Mouse (Mus musculus) kidney, postnatal 0 days (tissue): Measurements from ENCODE around the gene Gm20696. TPM values are rescaled to one million over a fixed set of nuclear protein-coding genes. Genes with fewer than 3 reads are reported as not detected.

Source experiments
- ATAC-seq: fragments of 200-750 bp; cut with Nextera tagmentation; replicated peaks from 2 replicates; pipeline ENCODE4 v1.8.0; 2017; ENCODE audit warnings: low read depth, moderate number of reproducible peaks, moderate TSS enrichment, moderate library complexity; ENCODE audit not compliant: low FRiP score
- DNase-seq: peaks from one replicate; pipeline ENCODE4 v3.0.0-alpha.2; 2016; ENCODE audit warnings: low spot score
- H3K27ac ChIP-seq: fragments of 300-500 bp; sonication (generic); 2 replicates; pipeline ENCODE4 v1.5.1; 2014; ENCODE audit warnings: mild to moderate bottlenecking
- H3K27me3 ChIP-seq: fragments of 300-500 bp; sonication (generic); 2 replicates; pipeline ENCODE4 v1.6.1; 2014; ENCODE audit warnings: low read length, mixed read lengths; ENCODE audit not compliant: insufficient read depth
- H3K36me3 ChIP-seq: fragments of 300-500 bp; sonication (generic); 2 replicates; pipeline ENCODE4 v1.6.1; 2014; ENCODE audit warnings: low read length, mixed read lengths; ENCODE audit not compliant: insufficient read depth
- H3K4me1 ChIP-seq: fragments of 300-500 bp; sonication (generic); replicated peaks from 2 replicates; pipeline ENCODE4 v1.6.1; 2014; ENCODE audit warnings: antibody characterized with exemption, low read length, mixed read lengths; ENCODE audit not compliant: insufficient read depth
- H3K4me2 ChIP-seq: fragments of 300-500 bp; sonication (generic); 2 replicates; pipeline ENCODE4 v1.6.1; 2014; ENCODE audit warnings: mild to moderate bottlenecking, low read length, moderate library complexity, mixed read lengths
- H3K4me3 ChIP-seq: fragments of 300-500 bp; sonication (generic); replicated peaks from 2 replicates; pipeline ENCODE4 v1.5.1; 2014; ENCODE audit warnings: low read depth, low read length
- H3K9ac ChIP-seq: fragments of 300-500 bp; sonication (generic); 2 replicates; pipeline ENCODE4 v1.6.1; 2014; ENCODE audit warnings: low read depth, low read length
- H3K9me3 ChIP-seq: fragments of 300-500 bp; sonication (generic); replicated peaks from 2 replicates; pipeline ENCODE4 v1.6.1; 2016; ENCODE audit warnings: low read length, inconsistent platforms, mixed read lengths
- CTCF ChIP-seq: IDR thresholded peaks from 2 replicates; pipeline ENCODE4 v1.5.1; 2016; ENCODE audit warnings: antibody characterized with exemption, low read depth, mild to moderate bottlenecking, moderate library complexity
- WGBS: fragments of 180-500 bp; shearing (Covaris S2); extraction: QIAGEN DNeasy Blood & Tissue Kit; methylation state at CpG from one replicate; pipeline ENCODE4 v1.1.7; 2014; 5-methylcytosine and 5-hydroxymethylcytosine counted together
- polyA plus RNA-seq: library from polyadenylated mRNA; unstranded; fragments of >200 nt; fragmentation: Nextera tagmentation; extraction: Ambion mirVana; gene quantifications from 2 replicates; pipeline ENCODE4 v1.2.1, GENCODE M21; 2015

The Gm20696 gene
- polyA plus RNA-seq, 1 experiment from 2014 or later: 1.7 TPM

DNA sequence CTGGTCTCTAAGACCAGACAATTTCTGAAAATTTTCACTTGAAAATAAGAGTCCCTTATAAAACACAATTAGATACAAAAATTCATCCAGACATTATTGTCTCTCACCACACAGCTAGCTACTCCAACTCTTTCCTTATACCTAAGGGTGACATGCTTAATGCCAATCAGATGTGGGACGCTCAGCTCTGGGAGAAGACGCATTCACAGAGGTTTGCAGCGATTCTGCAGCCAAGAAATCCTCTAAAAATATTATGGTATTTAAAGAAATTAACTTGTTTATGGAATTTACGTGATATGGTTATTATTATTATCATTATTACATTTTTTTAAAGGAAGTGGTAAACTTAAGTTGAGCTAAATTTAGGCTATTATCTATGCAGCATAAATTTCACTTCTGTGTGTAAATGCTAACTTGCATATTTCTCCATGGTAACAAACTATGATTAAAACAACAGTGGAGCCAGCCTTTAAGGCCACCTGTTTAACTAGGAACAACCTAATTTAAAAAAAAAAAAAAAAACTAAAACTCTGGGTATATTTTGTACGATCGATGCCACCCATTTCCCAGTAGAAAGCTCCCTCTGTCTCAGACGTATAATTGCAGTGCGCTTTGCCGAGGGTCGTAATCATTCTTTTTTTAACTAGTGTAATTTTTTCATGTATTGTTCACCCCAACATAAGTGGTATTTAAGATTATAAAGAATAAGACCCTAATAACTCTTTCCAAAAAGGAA is 326.4 kb downstream of the Gm20696 start:
- Histone ChIP-seq H3K4me3 (no peak overlapping the region), H3K4me1 (peaks cover 15% of the 10 kb centered on the region; the same call in 1 of the 2 replicates), H3K27ac (no peak overlapping the region), H3K36me3 (no peaks in the 10 kb centered on the region), H3K9me3 (no peaks in the 10 kb centered on the region), H3K27me3 (no peaks in the 10 kb centered on the region), H3K9ac (no peak overlapping the region), H3K4me2 (no peak overlapping the region)
- ATAC-seq: no peak
- WGBS: 89% methylated on average over 10 of the region's 10 CpGs
- TF ChIP-seq CTCF: no peak
- DNase-seq: no peak

DNA sequence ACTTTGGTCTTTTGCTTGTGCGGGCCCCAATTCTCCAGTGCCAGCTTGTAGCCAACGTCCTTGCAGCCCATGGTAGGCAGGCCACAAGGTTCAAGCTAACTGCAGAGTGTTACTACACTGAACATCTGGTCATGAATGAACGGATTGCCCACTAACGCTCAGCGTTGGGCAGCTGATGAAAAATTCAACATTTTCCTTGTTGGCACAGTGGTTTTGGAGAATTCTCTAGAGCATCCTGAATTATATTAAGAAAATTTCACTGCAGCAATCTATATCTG is 327.3 kb downstream of the Gm20696 start:
- no peak for ATAC-seq

DNA sequence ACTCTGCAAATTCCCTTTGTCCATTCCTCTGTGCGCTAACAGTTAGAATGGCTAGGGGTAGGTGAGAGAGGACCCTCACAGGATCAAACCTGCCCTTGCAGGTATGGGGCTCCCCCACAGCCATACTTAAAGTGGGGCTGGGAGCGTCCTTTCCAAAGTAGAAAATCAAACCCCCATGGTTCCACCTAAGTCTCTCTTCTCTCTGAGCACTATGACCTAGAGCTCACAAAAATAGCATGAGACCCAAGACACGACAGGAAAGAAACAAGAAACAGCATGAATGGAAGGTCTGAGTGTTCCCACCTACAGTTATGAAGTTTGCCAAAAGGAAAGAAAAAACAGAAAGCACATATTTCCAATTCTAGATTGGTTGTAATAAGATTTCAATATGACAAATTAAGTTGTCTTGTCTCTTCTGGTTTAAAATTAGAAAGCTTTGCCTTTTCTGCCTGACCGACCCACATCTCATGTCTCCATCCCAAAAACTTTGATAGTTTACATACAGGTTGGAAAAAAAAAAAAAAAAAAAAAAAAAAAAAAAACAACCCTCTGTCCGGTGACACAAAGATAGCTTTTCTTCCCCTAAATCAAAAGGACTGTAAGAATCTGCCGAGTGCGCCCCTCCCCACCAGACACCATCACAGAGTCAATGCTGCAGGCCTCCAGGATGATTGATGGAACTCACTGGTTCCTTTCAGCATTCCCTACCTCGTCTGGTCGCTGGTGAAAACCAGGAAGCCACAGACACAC is 327.8 kb downstream of the Gm20696 start:
- Histone ChIP-seq H3K4me2 (no peak overlapping the region), H3K36me3 (no peaks in the 10 kb centered on the region), H3K27ac (no peak overlapping the region), H3K27me3 (no peaks in the 10 kb centered on the region), H3K9me3 (no peaks in the 10 kb centered on the region), H3K4me1 (peaks cover 15% of the 10 kb centered on the region; the same call in 1 of the 2 replicates), H3K9ac (no peak overlapping the region), H3K4me3 (no peak overlapping the region)
- no peak for ATAC-seq
- no peak for DNase-seq
- no peak for TF ChIP-seq CTCF
- WGBS: 41% methylated on average over 9 of the region's 9 CpGs

More for the DNA sequence above, 327.3 kb downstream of the Gm20696 start:
- no peak overlapping the region for H3K4me2 ChIP-seq
- 33% methylated on average over 5 of the region's 5 CpGs for whole genome bisulfite sequencing
- TF ChIP-seq CTCF: no peak
- no peaks in the 10 kb centered on the region for H3K9me3 ChIP-seq
- no peak overlapping the region for H3K9ac ChIP-seq
- DNase-seq: no peak
- no peak overlapping the region for H3K4me3 ChIP-seq
- no peaks in the 10 kb centered on the region for H3K27me3 ChIP-seq
- H3K27ac ChIP-seq: no peak overlapping the region
- H3K36me3 ChIP-seq: no peaks in the 10 kb centered on the region
- H3K4me1 ChIP-seq: peaks cover 15% of the 10 kb centered on the region; the same call in 1 of the 2 replicates

DNA sequence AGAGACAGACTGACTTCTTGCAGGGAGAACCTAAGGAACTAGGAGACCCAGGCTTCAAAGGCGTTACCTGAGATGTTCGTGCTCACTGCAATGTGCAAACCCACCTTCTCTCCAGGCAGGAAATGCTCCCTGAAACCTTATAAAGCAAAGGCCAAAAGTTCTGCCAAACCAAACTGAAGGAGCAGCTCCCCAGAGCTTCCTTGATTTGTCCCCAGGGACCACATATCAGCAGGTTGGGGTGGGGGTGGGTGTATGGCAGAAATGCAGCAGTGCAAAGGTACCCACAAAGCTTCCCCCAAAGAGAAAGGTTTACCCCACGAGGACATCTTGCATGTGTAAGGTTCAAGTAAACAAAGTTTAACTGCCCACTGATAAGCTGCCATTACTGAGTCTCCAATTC is 328.4 kb downstream of the Gm20696 start:
- H3K9ac ChIP-seq: no peak overlapping the region
- H3K4me1 ChIP-seq: peaks cover 15% of the 10 kb centered on the region; the same call in 1 of the 2 replicates
- no peaks in the 10 kb centered on the region for H3K27me3 ChIP-seq
- H3K36me3 ChIP-seq: no peaks in the 10 kb centered on the region
- H3K27ac ChIP-seq: no peak overlapping the region
- DNase-seq (no peak), ATAC-seq (no peak)
- TF ChIP-seq CTCF: no peak
- H3K4me2 ChIP-seq: no peak overlapping the region
- WGBS: 23% methylated on average over 3 of the region's 3 CpGs
- H3K9me3 ChIP-seq: no peaks in the 10 kb centered on the region
- H3K4me3 ChIP-seq: no peak overlapping the region

DNA sequence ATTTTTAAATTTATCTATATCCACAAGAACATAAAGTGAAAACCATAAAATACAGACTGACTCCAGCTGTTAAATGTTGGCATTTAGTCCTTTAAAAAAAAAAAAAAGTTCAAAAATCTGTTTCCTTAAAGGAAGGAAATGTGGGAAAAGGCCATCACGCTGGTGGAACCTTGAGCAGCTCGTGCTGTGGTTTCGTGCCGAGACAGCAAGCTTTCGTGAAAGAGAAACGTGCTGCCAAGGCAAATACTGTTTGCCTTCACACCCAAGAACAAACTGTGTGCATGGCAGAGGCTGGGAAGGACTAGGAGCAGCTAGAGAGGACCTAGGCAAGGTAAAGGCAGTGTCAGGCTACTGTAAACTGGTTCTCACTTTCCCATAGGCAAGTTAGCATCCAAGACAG is 329.0 kb downstream of the Gm20696 start:
- WGBS: 37% methylated on average over 6 of the region's 6 CpGs
- H3K4me1 ChIP-seq: peaks cover 15% of the 10 kb centered on the region; the same call in 1 of the 2 replicates
- DNase-seq (peak; percentile 58), ATAC-seq (no peak)
- no peak overlapping the region for H3K4me3 ChIP-seq
- H3K9ac ChIP-seq: no peak overlapping the region
- H3K36me3 ChIP-seq: no peaks in the 10 kb centered on the region
- H3K27me3 ChIP-seq: no peaks in the 10 kb centered on the region
- H3K4me2 ChIP-seq: no peak overlapping the region
- H3K27ac ChIP-seq: no peak overlapping the region
- no peaks in the 10 kb centered on the region for H3K9me3 ChIP-seq
- no peak for TF ChIP-seq CTCF

DNA sequence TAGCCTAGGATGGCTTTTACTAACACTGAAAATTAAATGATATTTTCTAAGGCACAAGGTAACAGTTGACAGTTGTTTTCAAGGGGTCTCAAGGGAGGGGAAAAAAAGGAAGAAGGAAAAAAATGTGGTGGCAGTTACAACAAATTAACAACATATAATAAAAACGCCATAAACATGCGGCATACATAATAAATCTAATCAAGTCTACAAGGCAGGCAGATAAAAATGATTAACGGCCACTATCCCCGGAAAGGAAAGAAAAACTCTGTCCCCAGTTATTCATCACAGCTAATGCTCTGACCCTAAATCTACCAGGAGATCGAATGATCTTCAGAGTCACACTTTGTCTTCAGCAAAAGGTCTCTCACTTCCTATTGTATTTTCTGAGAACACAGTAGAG is 330.4 kb downstream of the Gm20696 start:
- Histone ChIP-seq H3K9ac (no peak overlapping the region), H3K27me3 (no peaks in the 10 kb centered on the region), H3K27ac (no peak overlapping the region), H3K4me1 (peaks cover 15% of the 10 kb centered on the region; the same call in 1 of the 2 replicates), H3K4me3 (no peak overlapping the region), H3K4me2 (no peak overlapping the region), H3K9me3 (no peaks in the 10 kb centered on the region), H3K36me3 (no peaks in the 10 kb centered on the region)
- DNase-seq (peak; percentile 72), ATAC-seq (no peak)
- WGBS: 10% methylated on average over 5 of the region's 5 CpGs
- no peak for TF ChIP-seq CTCF
